Mouse (Mus musculus) midbrain, postnatal 0 days (tissue): ENCODE results near the gene Rpl41. TPM values are rescaled to one million over a fixed set of nuclear protein-coding genes. Genes with fewer than 3 reads are reported as not detected.
"Not testable (repeated sequence)": the region's sequence is repeated elsewhere in the genome, so short reads cannot be mapped to it uniquely, and the experiment has no call there.

Source experiments
- ATAC-seq: fragments of 200-750 bp; cut with Nextera tagmentation; 2 replicates; pipeline ENCODE4 v1.8.0; 2017; ENCODE audit warnings: moderate number of reproducible peaks, mild to moderate bottlenecking, moderate TSS enrichment, moderate library complexity; ENCODE audit not compliant: low FRiP score
- DNase-seq: peaks from one replicate; pipeline ENCODE4 v3.0.0-alpha.2; 2015; ENCODE audit warnings: low spot score
- H3K27ac ChIP-seq: fragments of 300-500 bp; sonication (generic); 2 replicates; pipeline ENCODE4 v1.5.1; 2014; ENCODE audit warnings: low read depth, mild to moderate bottlenecking, low read length, mixed read lengths
- H3K27me3 ChIP-seq: fragments of 300-500 bp; sonication (generic); 2 replicates; pipeline ENCODE4 v1.6.1; 2014; ENCODE audit warnings: low read length, control low read depth, mixed read lengths; ENCODE audit not compliant: insufficient read depth
- H3K36me3 ChIP-seq: fragments of 300-500 bp; sonication (generic); 2 replicates; pipeline ENCODE4 v1.6.1; 2014; ENCODE audit warnings: low read length, control low read depth, mixed read lengths; ENCODE audit not compliant: insufficient read depth
- H3K4me1 ChIP-seq: fragments of 300-500 bp; sonication (generic); 2 replicates; pipeline ENCODE4 v1.6.1; 2014; ENCODE audit warnings: mild to moderate bottlenecking, control low read depth, antibody characterized with exemption, low read length, mixed read lengths; ENCODE audit not compliant: insufficient read depth
- H3K4me2 ChIP-seq: fragments of 300-500 bp; sonication (generic); 2 replicates; pipeline ENCODE4 v1.6.1; 2014; ENCODE audit warnings: low read depth, mild to moderate bottlenecking, low read length, mixed read lengths; ENCODE audit not compliant: poor library complexity, severe bottlenecking
- H3K4me3 ChIP-seq: fragments of 300-500 bp; sonication (generic); 2 replicates; pipeline ENCODE4 v1.5.1; 2014; ENCODE audit warnings: low read depth, mild to moderate bottlenecking, low read length, moderate library complexity
- H3K9ac ChIP-seq: fragments of 300-500 bp; sonication (generic); replicated peaks from 2 replicates; pipeline ENCODE4 v1.6.1; 2014; ENCODE audit warnings: mild to moderate bottlenecking, low read length, moderate library complexity, mixed read lengths; ENCODE audit not compliant: poor library complexity, severe bottlenecking
- H3K9me3 ChIP-seq: fragments of 300-500 bp; sonication (generic); 2 replicates; pipeline ENCODE4 v1.6.1; 2016; ENCODE audit warnings: low read length, control low read depth
- CTCF ChIP-seq: IDR thresholded peaks from 2 replicates; pipeline ENCODE4 v1.5.1; 2016; ENCODE audit warnings: antibody characterized with exemption, mild to moderate bottlenecking
- WGBS: fragments of 180-500 bp; shearing (Covaris S2); extraction: QIAGEN DNeasy Blood & Tissue Kit; methylation state at CpG from one replicate; pipeline ENCODE4 v1.1.7; 2014; 5-methylcytosine and 5-hydroxymethylcytosine counted together
- polyA plus RNA-seq: library from polyadenylated mRNA; unstranded; fragments of >200 nt; fragmentation: Nextera tagmentation; extraction: Ambion mirVana; gene quantifications from 2 replicates; pipeline ENCODE4 v1.2.1, GENCODE M21; 2015
- total RNA-seq: library from RNA; depleted of rRNA; stranded (reverse); fragments of >200 nt; gene quantifications from 2 replicates; pipeline ENCODE4 v1.2.3, GENCODE M21; 2014

Gene Rpl41
- total and polyA plus RNA-seq, 2 experiments from 2014 or later = 807 to 2,464 TPM

GRCm38 (mm10) chr10:128565788-128566531 lies 16.9 kb upstream of the Rpl41 start, which contains the start of gene Pa2g4:
Gene Pa2g4, minus strand, starts transcription at chr10:128565987.
- H3K9me3 ChIP-seq = no peaks in the 10 kb centered on the region
- peak; percentile 99 for ATAC-seq
- no peaks in the 10 kb centered on the region for H3K27me3 ChIP-seq
- H3K4me1 ChIP-seq = no peaks in the 10 kb centered on the region
- WGBS = under 1% methylated on average over 58 of the region's 58 CpGs
- peak within 1 kb of the TSS; percentile 93 for H3K4me2 ChIP-seq
- H3K36me3 ChIP-seq = peaks cover 11% of the 10 kb centered on the region
- TF ChIP-seq CTCF = no peak; the same call in 1 of the 2 replicates
- DNase-seq = peak; percentile 99
- peak within 1 kb of the TSS; percentile 80 for H3K4me3 ChIP-seq
- H3K27ac ChIP-seq = peak within 1 kb of the TSS; percentile 90
- H3K9ac ChIP-seq = peak within 1 kb of the TSS; percentile 90

- under 1% methylated on average over 46 of the region's 46 CpGs for WGBS
- DNase-seq = no peak
- peaks cover 18% of the 10 kb centered on the region for H3K36me3 ChIP-seq
- peak; percentile 57 for ATAC-seq
- peak overlapping the region; percentile 90 for H3K27ac ChIP-seq
- H3K9ac ChIP-seq = peak overlapping the region; percentile 90
- no peaks in the 10 kb centered on the region for H3K4me1 ChIP-seq
- no peaks in the 10 kb centered on the region for H3K27me3 ChIP-seq
- peak overlapping the region; percentile 80 for H3K4me3 ChIP-seq
- H3K4me2 ChIP-seq = peak overlapping the region; percentile 93
- no peak for TF ChIP-seq CTCF
- H3K9me3 ChIP-seq = no peaks in the 10 kb centered on the region
These were observed 16.2 kb upstream of the Rpl41 start for GRCm38 (mm10) chr10:128565206-128565787.

GRCm38 (mm10) chr10:128563544-128563943 lies 14.4 kb upstream of the Rpl41 start:
- no peaks in the 10 kb centered on the region for H3K4me1 ChIP-seq
- ATAC-seq (no peak), DNase-seq (no peak)
- H3K27me3 ChIP-seq = no peaks in the 10 kb centered on the region
- no peaks in the 10 kb centered on the region for H3K9me3 ChIP-seq
- TF ChIP-seq CTCF = no peak
- 91% methylated on average over 6 of the region's 6 CpGs for WGBS
- peaks cover 35% of the 10 kb centered on the region for H3K36me3 ChIP-seq
- H3K4me3 ChIP-seq = no peak overlapping the region
- no peak overlapping the region for H3K9ac ChIP-seq
- no peak overlapping the region for H3K27ac ChIP-seq
- no peak overlapping the region for H3K4me2 ChIP-seq

GRCm38 (mm10) chr10:128556963-128557362 lies 7.9 kb upstream of the Rpl41 start:
- ATAC-seq (no peak), DNase-seq (no peak)
- Histone ChIP-seq H3K27ac (no peak overlapping the region), H3K4me2 (no peak overlapping the region), H3K9ac (no peak overlapping the region), H3K27me3 (no peaks in the 10 kb centered on the region), H3K36me3 (peaks cover 36% of the 10 kb centered on the region), H3K4me1 (no peaks in the 10 kb centered on the region), H3K4me3 (no peak overlapping the region), H3K9me3 (no peaks in the 10 kb centered on the region)
- 89% methylated on average over 6 of the region's 6 CpGs for WGBS
- TF ChIP-seq CTCF = no peak

GRCm38 (mm10) chr10:128556286-128556685 lies 7.2 kb upstream of the Rpl41 start:
- ATAC-seq = no peak
- TF ChIP-seq CTCF = peak; percentile 45; the same call in 1 of the 2 replicates
- Histone ChIP-seq H3K27me3 (no peaks in the 10 kb centered on the region), H3K4me1 (no peaks in the 10 kb centered on the region), H3K27ac (no peak overlapping the region), H3K36me3 (peaks cover 31% of the 10 kb centered on the region), H3K9me3 (no peaks in the 10 kb centered on the region), H3K4me2 (no peak overlapping the region), H3K9ac (no peak overlapping the region), H3K4me3 (no peak overlapping the region)
- no peak for DNase-seq

GRCm38 (mm10) chr10:128555567-128555966 lies 6.5 kb upstream of the Rpl41 start:
- H3K4me3 ChIP-seq, ATAC-seq, H3K4me2 ChIP-seq, H3K9me3 ChIP-seq, H3K4me1 ChIP-seq, H3K27ac ChIP-seq, DNase-seq, H3K27me3 ChIP-seq, H3K9ac ChIP-seq: not testable (repeated sequence)
- 90% methylated on average over 1 of the region's 1 CpGs for WGBS
- H3K36me3 ChIP-seq = peaks cover 24% of the 10 kb centered on the region

- WGBS = 95% methylated on average over 11 of the region's 11 CpGs
- not testable (repeated sequence) for H3K27me3 ChIP-seq, H3K4me3 ChIP-seq, ATAC-seq, H3K4me2 ChIP-seq, H3K9ac ChIP-seq, H3K36me3 ChIP-seq, DNase-seq, H3K9me3 ChIP-seq, H3K4me1 ChIP-seq
- H3K27ac ChIP-seq = peak overlapping the region; percentile 32; the same call in 1 of the 2 replicates
These were observed 1.2 kb upstream of the Rpl41 start for GRCm38 (mm10) chr10:128550144-128550823.

- H3K9ac ChIP-seq, DNase-seq, H3K4me3 ChIP-seq, H3K4me2 ChIP-seq, ATAC-seq, H3K4me1 ChIP-seq, H3K36me3 ChIP-seq, H3K27me3 ChIP-seq, H3K9me3 ChIP-seq: not testable (repeated sequence)
- 74% methylated on average over 6 of the region's 6 CpGs for WGBS
- H3K27ac ChIP-seq = peak overlapping the region; percentile 32; the same call in 1 of the 2 replicates
These were observed 565 bp upstream of the Rpl41 start for GRCm38 (mm10) chr10:128549682-128550057.
